Mouse (Mus musculus) hindbrain, embryonic 16.5 days (tissue): Measurements from ENCODE around the gene Cdk4. TPM values are rescaled to one million over a fixed set of nuclear protein-coding genes. Genes with fewer than 3 reads are reported as not detected.

Experiments used
- ATAC-seq: fragments of 200-750 bp; cut with Nextera tagmentation; 2 replicates; pipeline ENCODE4 v1.8.0; 2017; ENCODE audit warnings: moderate TSS enrichment, moderate library complexity
- H3K27ac ChIP-seq: fragments of 300-500 bp; sonication (generic); 2 replicates; pipeline ENCODE4 v1.5.1; 2014; ENCODE audit warnings: low read depth, mild to moderate bottlenecking, control low read depth, low read length, moderate library complexity
- H3K27me3 ChIP-seq: fragments of 300-500 bp; sonication (generic); replicated peaks from 2 replicates; pipeline ENCODE4 v1.6.1; 2014; ENCODE audit warnings: low read length; ENCODE audit not compliant: control insufficient read depth, insufficient read depth
- H3K36me3 ChIP-seq: fragments of 300-500 bp; sonication (generic); 2 replicates; pipeline ENCODE4 v1.6.1; 2014; ENCODE audit warnings: mild to moderate bottlenecking, low read length, moderate library complexity, mixed read lengths; ENCODE audit not compliant: control insufficient read depth, insufficient read depth
- H3K4me1 ChIP-seq: fragments of 300-500 bp; sonication (generic); 2 replicates; pipeline ENCODE4 v1.6.1; 2014; ENCODE audit warnings: low read depth, low read length; ENCODE audit not compliant: control insufficient read depth, insufficient read depth
- H3K4me2 ChIP-seq: fragments of 300-500 bp; sonication (generic); 2 replicates; pipeline ENCODE4 v1.6.1; 2014; ENCODE audit warnings: mild to moderate bottlenecking, low read length, control low read depth, moderate library complexity
- H3K4me3 ChIP-seq: fragments of 300-500 bp; sonication (generic); 2 replicates; pipeline ENCODE4 v1.5.1; 2014; ENCODE audit warnings: mild to moderate bottlenecking, low read length, control low read depth, moderate library complexity
- H3K9ac ChIP-seq: fragments of 300-500 bp; sonication (generic); 2 replicates; pipeline ENCODE4 v1.6.1; 2014; ENCODE audit warnings: low read depth, mild to moderate bottlenecking, control low read depth, low read length, moderate library complexity
- H3K9me3 ChIP-seq: fragments of 300-500 bp; sonication (generic); 2 replicates; pipeline ENCODE4 v1.6.1; 2014; ENCODE audit warnings: mild to moderate bottlenecking, low read length, moderate library complexity; ENCODE audit not compliant: control insufficient read depth
- WGBS: fragments of 180-500 bp; shearing (Covaris S2); extraction: QIAGEN DNeasy Blood & Tissue Kit; methylation state at CpG from one replicate; pipeline ENCODE4 v1.1.7; 2014; 5-methylcytosine and 5-hydroxymethylcytosine counted together
- polyA plus RNA-seq: library from polyadenylated mRNA; unstranded; fragments of >200 nt; fragmentation: Nextera tagmentation; extraction: Ambion mirVana; gene quantifications from 2 replicates; pipeline ENCODE4 v1.2.1, GENCODE M21; 2015

The Cdk4 gene
- polyA plus RNA-seq, 1 experiment from 2014 or later: 669 TPM

DNA sequence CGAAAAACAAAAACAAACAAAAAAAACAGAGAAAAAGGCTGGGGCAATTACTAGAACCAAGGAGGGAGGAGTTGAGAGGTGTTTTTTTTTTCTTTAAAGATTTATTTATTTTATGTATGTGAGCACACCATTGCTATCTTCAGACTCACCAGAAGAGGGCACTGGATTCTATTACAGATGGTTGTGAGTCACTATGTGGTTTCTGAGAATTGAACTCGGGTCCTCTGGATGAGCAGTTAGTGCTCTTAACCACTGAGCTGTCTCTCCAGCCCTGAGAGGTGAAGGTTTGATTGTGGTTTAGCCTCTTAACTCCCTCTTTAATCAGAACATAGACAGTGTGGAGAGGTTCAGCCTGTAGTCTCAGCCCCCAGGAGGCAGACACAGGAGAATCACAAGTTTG, 51.7 kb downstream of the Cdk4 start:
- no peak for ATAC-seq
- no peak overlapping the region for H3K4me2 ChIP-seq
- peaks cover 30% of the 10 kb centered on the region for H3K36me3 ChIP-seq
- no peak overlapping the region for H3K9ac ChIP-seq
- H3K4me1 ChIP-seq: peaks cover 5% of the 10 kb centered on the region
- no peaks in the 10 kb centered on the region for H3K9me3 ChIP-seq
- no peak overlapping the region for H3K27ac ChIP-seq
- H3K27me3 ChIP-seq: no peaks in the 10 kb centered on the region
- WGBS: 91% methylated on average over 2 of the region's 2 CpGs
- H3K4me3 ChIP-seq: no peak overlapping the region

Other genes starting within 250 kb of the Cdk4 start
- gene Atp23, start 162.2 kb upstream of the Cdk4 start, polyA plus RNA-seq: 14.5 and 17.2 TPM in 2 replicates
- 13.7 and 18.1 TPM in 2 replicates for gene Ctdsp2, start 84.8 kb upstream of the Cdk4 start, polyA plus RNA-seq
- 3.7 and 7.0 TPM in 2 replicates for gene Avil, start 62.8 kb upstream of the Cdk4 start, polyA plus RNA-seq
- gene Tsfm, start 32.7 kb upstream of the Cdk4 start, polyA plus RNA-seq: 63.7 and 67.7 TPM in 2 replicates
- 23.2 and 24.2 TPM in 2 replicates for gene Mettl1, start 22.1 kb upstream of the Cdk4 start, polyA plus RNA-seq
- gene Eef1akmt3, start 22.0 kb upstream of the Cdk4 start, polyA plus RNA-seq: 0.23 and 0.31 TPM in 2 replicates
- 0.12 and 0.18 TPM in 2 replicates for gene Cyp27b1, start 15.3 kb upstream of the Cdk4 start, polyA plus RNA-seq
- 5.2 and 6.0 TPM in 2 replicates for gene March9, start 3.4 kb upstream of the Cdk4 start, polyA plus RNA-seq
- gene Tspan31, start 6.7 kb downstream of the Cdk4 start, polyA plus RNA-seq: 123 TPM in 2 replicates
- gene Agap2, start 11.8 kb downstream of the Cdk4 start, polyA plus RNA-seq: 3.4 and 4.2 TPM in 2 replicates
- 135 and 138 TPM in 2 replicates for gene Os9, start 57.6 kb downstream of the Cdk4 start, polyA plus RNA-seq
- 59.0 and 74.1 TPM in 2 replicates for gene B4galnt1, start 101.7 kb downstream of the Cdk4 start, polyA plus RNA-seq
- gene Slc26a10, start 117.1 kb downstream of the Cdk4 start, polyA plus RNA-seq: 1.4 and 1.5 TPM in 2 replicates
- gene Arhgef25, start 126.5 kb downstream of the Cdk4 start, polyA plus RNA-seq: 29.0 and 29.1 TPM in 2 replicates
- 213 and 233 TPM in 2 replicates for gene Dtx3, start 132.2 kb downstream of the Cdk4 start, polyA plus RNA-seq
- 20.5 and 20.7 TPM in 2 replicates for gene Pip4k2c, start 148.1 kb downstream of the Cdk4 start, polyA plus RNA-seq
- gene Kif5a, start 199.8 kb downstream of the Cdk4 start, polyA plus RNA-seq: 115 and 130 TPM in 2 replicates
- gene Dctn2, start 202.8 kb downstream of the Cdk4 start, polyA plus RNA-seq: 355 and 358 TPM in 2 replicates
- gene Mbd6, start 225.5 kb downstream of the Cdk4 start, polyA plus RNA-seq: 11.2 and 11.5 TPM in 2 replicates
- 108 and 113 TPM in 2 replicates for gene Mars, start 248.3 kb downstream of the Cdk4 start, polyA plus RNA-seq